9 mouse cellular contexts compared by ENCODE assay signal in genomic region chr9:107398968-107399367, GRCm38 (mm10). TPM values are rescaled to one million over a fixed set of nuclear protein-coding genes. Genes with fewer than 3 reads are reported as not detected.
DNase-seq lines count a peak whose midpoint lies in the region; ATAC-seq lines count a peak whose summit lies in the region.
"Had no signal": no experiment of that assay in that cellular context is flagged by ENCODE, and none has a peak within 500 bp of the region (broad histone marks: within the 10 kb centered on the region; RNA-seq: fewer than 3 reads in every experiment).

No protein-coding gene starts in this region.

- peak overlapping the region; percentile 99 for H3K4me2 ChIP-seq in neural tube, embryonic 11.5 days (ENCODE audit: low read depth)
- H3K4me2 ChIP-seq in neural tube, embryonic 15.5 days: peak overlapping the region; percentile 92

- no peak overlapping the region for H3K27ac ChIP-seq in neural tube, embryonic 11.5 days (ENCODE audit: low read depth, low read length)
- no peak overlapping the region for H3K27ac ChIP-seq in limb, embryonic 10.5 days
- H3K27ac ChIP-seq in neural tube, embryonic 15.5 days (replicated peaks): peak overlapping the region; percentile 82; the same call in 1 of the 2 replicates

- H3K9me3 ChIP-seq in neural tube, embryonic 11.5 days (ENCODE audit: control insufficient read depth, low read length): no peaks in the 10 kb centered on the region
- H3K9me3 ChIP-seq in limb, embryonic 10.5 days (replicated peaks): no peaks in the 10 kb centered on the region
- H3K9me3 ChIP-seq in neural tube, embryonic 15.5 days (replicated peaks): no peaks in the 10 kb centered on the region

- WGBS in neural tube, embryonic 11.5 days: 22% methylated on average over 11 of the region's 11 CpGs
- WGBS in limb, embryonic 10.5 days: 26% methylated on average over 11 of the region's 11 CpGs
- 26% methylated on average over 11 of the region's 11 CpGs for WGBS in neural tube, embryonic 15.5 days

- no peaks in the 10 kb centered on the region for H3K36me3 ChIP-seq in neural tube, embryonic 11.5 days (ENCODE audit: control insufficient read depth, insufficient read depth, low read length)
- H3K36me3 ChIP-seq in limb, embryonic 10.5 days: no peaks in the 10 kb centered on the region
- H3K36me3 ChIP-seq in neural tube, embryonic 15.5 days: no peaks in the 10 kb centered on the region

- peak overlapping the region; percentile 74 for H3K4me3 ChIP-seq in neural tube, embryonic 11.5 days (ENCODE audit: low read depth, low read length)
- peak overlapping the region; percentile 73 for H3K4me3 ChIP-seq in limb, embryonic 10.5 days
- peak overlapping the region; percentile 85; the same call in 1 of the 2 replicates for H3K4me3 ChIP-seq in neural tube, embryonic 15.5 days (replicated peaks)

- H3K9ac ChIP-seq in neural tube, embryonic 11.5 days (ENCODE audit: low read length): no peak overlapping the region; the same call in 1 of the 2 replicates
- H3K9ac ChIP-seq in neural tube, embryonic 15.5 days (replicated peaks): no peak overlapping the region

- ATAC-seq in neural tube, embryonic 11.5 days (ENCODE audit: insufficient read depth, low FRiP score, low TSS enrichment): no peak
- ATAC-seq in neural tube, embryonic 15.5 days (ENCODE audit: low FRiP score): no peak
- ATAC-seq in frontal cortex, adult (ENCODE audit: low TSS enrichment): no peak
- ATAC-seq: Patski had no signal

- DNase-seq in cerebellum, adult 9-11 months: peak; percentile 58
- no peak for DNase-seq in cerebellum, postnatal 4 days (ENCODE audit: low spot score in 2 of 2)
- DNase-seq in neural tube, embryonic 11.5 days (ENCODE audit: low spot score): no peak
- no peak for DNase-seq in neural tube, embryonic 10.5 days (ENCODE audit: extremely low spot score, low spot score)
- DNase-seq in limb, embryonic 10.5 days (ENCODE audit: low spot score): no peak
- no peak for DNase-seq in right cerebral cortex, adult 18-20 months

- peaks cover 41% of the 10 kb centered on the region for H3K27me3 ChIP-seq in neural tube, embryonic 11.5 days (ENCODE audit: control insufficient read depth, insufficient read depth, low read length)
- peaks cover 95% of the 10 kb centered on the region for H3K27me3 ChIP-seq in limb, embryonic 10.5 days (ENCODE audit: low read depth, poor library complexity, severe bottlenecking)
- H3K27me3 ChIP-seq in neural tube, embryonic 15.5 days (replicated peaks): peaks cover 30% of the 10 kb centered on the region

- peaks cover 9% of the 10 kb centered on the region for H3K4me1 ChIP-seq in neural tube, embryonic 11.5 days (ENCODE audit: control insufficient read depth, insufficient read depth, low read length)
- H3K4me1 ChIP-seq in limb, embryonic 10.5 days: peaks cover 27% of the 10 kb centered on the region
- H3K4me1 ChIP-seq in neural tube, embryonic 15.5 days: peaks cover 42% of the 10 kb centered on the region

RNA-seq across cellular contexts. Expression of gene Cacna2d2, which starts 0.4 kb away (rescaled TPM):
- 1.4 and 1.8 TPM in 2 replicates for polyA plus RNA-seq in neural tube, embryonic 11.5 days (2014; fragmentation: Nextera tagmentation; extraction: Ambion mirVana)
- polyA plus RNA-seq in limb, embryonic 10.5 days (2016; fragmentation: Nextera tagmentation; extraction: Ambion mirVana): 0.20 and 0.34 TPM in 2 replicates
- polyA plus RNA-seq in neural tube, embryonic 15.5 days (2015; fragmentation: Nextera tagmentation; extraction: Ambion mirVana): 7.6 and 9.8 TPM in 2 replicates

RNA-seq across cellular contexts. Expression of gene 6430571L13Rik, which starts 58.6 kb away (rescaled TPM):
- 1.4 and 2.0 TPM in 2 replicates for polyA plus RNA-seq in neural tube, embryonic 11.5 days (2014; fragmentation: Nextera tagmentation; extraction: Ambion mirVana)
- 0.72 and 0.74 TPM in 2 replicates for polyA plus RNA-seq in limb, embryonic 10.5 days (2016; fragmentation: Nextera tagmentation; extraction: Ambion mirVana)
- polyA plus RNA-seq in neural tube, embryonic 15.5 days (2015; fragmentation: Nextera tagmentation; extraction: Ambion mirVana): 7.8 and 9.1 TPM in 2 replicates
